Mouse (Mus musculus) large intestine, adult 2 months (tissue): ENCODE results near the gene Igfals. TPM values are rescaled to one million over a fixed set of nuclear protein-coding genes. Genes with fewer than 3 reads are reported as not detected.

ENCODE experiments used
- DNase-seq: peaks from one replicate; pipeline ENCODE4 v3.0.0-alpha.2; 2012; ENCODE audit warnings: low read depth, low spot score
- WGBS: fragments of 180-500 bp; shearing (Covaris S2); methylation state at CpG from one replicate; pipeline ENCODE4 v1.1.7; 2018; 5-methylcytosine and 5-hydroxymethylcytosine counted together
- polyA plus RNA-seq: library from polyadenylated mRNA; depleted of rRNA; stranded (reverse); fragments of >200 nt; gene quantifications from 2 replicates; pipeline ENCODE4 v1.2.3, GENCODE M21; 2012

Igfals gene
- polyA plus RNA-seq, 1 experiment = 1.4 TPM

DNA sequence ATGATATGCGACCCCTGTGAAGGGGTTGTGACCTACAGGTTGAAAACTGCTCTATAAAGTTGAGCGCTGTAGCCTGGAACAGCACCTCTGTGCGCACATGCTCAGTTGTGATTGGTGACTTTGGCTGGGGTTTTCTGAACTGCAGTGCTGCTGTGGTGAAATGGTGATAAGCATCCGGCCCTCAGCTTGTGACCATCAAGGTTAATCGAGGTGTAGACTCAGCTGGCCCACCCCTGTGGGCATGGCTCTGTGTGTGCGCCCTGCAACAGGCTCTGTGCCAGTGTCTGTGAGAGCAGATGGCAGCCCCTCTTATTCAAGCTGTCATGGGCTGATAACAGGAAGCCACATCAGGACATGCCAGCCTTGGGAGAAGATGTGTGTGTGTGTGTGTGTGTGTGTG is 6.8 kb upstream of the Igfals start:
- WGBS = 87% methylated on average over 6 of the region's 6 CpGs

DNA sequence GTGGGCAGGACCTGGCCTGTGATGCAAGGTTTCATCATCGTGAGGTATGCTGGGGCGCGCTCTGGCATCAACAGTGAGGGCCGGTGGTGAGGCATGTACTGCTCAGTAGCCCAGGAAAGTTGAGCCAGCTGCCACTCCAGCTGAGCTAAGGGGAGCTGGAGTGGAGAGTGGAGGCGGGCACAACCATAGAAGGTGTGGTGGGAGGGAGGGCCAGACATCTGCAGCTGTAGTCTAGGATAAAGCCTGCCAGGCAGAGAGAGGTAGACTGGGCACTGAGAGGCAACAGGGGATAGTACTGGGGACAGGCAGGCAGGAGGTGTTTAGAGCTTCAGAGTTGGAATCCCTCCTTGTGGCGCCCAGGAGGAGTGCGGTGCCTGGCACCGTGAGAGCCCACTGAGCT is 5.7 kb upstream of the Igfals start:
- no peak for DNase-seq
- 95% methylated on average over 8 of the region's 8 CpGs for WGBS

More for the DNA sequence above, 6.8 kb upstream of the Igfals start:
- no peak for DNase-seq

DNA sequence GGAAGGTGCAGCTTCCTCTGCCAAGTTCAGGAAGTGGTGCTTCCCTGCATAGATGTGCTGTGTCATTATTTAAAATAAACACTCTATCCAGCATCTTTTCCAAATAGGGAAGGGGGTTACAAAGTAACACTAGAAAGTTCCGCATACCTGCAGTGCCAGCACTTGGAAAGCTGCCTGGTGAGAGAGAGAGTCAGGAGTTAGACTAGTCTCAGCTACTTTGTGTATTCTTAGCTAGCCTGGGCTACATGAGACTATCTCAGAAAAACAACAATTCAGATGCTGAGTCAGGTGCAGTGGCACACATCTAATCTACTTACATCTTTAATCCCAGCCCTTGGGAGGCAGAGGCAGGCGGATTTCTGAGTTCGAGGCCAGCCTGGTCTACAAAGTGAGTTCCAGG is 4.0 kb upstream of the Igfals start:
- no peak for DNase-seq
- WGBS = 95% methylated on average over 3 of the region's 3 CpGs

DNA sequence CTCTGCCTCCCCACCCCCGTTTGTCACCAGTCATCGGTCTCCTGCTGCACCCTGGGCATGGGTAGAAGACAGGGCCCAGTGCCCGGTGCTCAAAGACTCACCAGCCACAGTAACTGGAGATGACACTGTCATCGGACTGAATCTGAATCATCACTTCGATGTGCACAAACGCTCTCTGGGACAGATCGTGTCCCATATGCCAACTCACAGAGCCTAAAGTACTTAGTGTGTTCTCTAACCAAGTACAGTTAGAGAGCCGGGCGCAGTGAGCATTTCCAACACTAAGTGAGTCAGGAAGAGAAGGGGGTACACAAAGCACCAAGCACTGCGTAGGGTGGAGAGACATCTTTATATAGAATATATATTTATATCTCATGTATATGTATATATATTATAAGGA is 2.1 kb downstream of the Igfals start:
- 93% methylated on average over 10 of the region's 10 CpGs for WGBS

DNA sequence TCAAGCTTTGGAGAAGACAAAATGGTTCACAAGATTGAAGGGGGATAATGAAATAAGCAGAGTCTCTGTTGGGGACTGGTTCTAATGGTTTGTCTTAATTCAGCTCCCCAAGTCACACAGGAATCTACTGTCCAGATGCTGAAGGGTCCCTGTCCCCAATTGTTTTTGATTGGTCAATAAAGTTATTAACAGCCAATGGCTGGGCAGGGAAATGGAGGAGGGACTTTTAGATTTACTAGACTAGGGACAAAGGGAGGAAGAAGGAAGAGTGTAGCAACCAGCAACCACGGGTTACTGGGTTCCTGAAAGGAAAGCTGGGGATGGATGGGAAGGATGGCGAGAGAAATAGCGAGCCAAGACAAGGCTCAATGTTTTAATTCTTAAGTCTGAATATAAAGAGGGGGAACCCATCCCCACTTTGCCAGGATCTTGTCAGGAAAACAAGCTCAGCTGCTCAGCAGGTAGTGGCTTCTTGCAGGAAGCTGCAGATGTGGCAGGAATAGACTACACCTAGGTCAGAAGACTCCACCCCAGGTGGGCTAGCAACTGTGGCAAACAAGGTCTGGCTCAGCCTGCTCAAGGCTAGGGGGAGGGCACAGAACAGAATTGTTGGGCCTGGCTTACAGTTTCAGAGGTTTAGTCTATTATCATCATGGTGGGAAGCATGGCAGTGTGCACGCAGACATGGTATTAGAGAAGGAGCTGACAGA is 8.1 kb downstream of the Igfals start:
- 63% methylated on average over 4 of the region's 4 CpGs for WGBS
- no peak for DNase-seq

More for the DNA sequence above, 2.1 kb downstream of the Igfals start:
- DNase-seq = no peak

DNA sequence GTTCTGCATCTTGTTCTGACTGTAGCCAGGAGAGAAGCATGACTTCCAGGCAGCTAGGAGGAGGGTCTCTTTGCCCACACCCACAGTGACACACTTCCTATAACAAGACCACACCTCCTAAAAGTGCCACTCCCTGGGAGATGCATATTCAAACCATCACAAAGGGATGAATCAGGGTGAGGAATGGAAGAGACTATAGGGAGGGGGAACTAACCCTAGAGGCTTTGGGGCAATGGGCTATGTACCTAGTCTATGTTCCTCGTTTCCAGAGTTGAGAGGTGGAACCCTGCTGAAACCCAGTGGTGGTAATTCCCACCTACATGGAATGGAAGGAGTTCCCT is 8.6 kb downstream of the Igfals start:
- no peak for DNase-seq
- WGBS = 58% methylated on average over 1 of the region's 1 CpGs

DNA sequence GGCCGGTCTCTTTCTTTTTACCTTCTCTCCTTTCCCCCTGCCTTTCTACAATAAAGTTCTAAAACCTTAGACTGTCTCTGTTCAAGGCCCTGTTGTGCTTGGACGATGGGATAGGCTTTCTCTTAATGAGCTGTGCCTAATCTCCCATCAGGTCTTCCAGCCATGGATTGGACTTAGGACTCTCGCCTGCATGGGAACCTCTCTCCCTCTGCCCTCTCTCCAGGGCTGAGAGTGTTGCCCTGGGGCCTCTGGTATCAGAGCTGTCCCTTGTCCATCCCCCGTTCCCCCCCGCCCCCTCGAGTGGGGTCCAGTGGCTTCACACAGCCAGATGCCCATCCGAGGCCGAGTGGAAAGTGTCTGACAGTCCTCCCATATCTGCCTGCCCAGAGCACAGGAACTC is 9.2 kb downstream of the Igfals start:
- 75% methylated on average over 8 of the region's 8 CpGs for WGBS
- no peak for DNase-seq

DNA sequence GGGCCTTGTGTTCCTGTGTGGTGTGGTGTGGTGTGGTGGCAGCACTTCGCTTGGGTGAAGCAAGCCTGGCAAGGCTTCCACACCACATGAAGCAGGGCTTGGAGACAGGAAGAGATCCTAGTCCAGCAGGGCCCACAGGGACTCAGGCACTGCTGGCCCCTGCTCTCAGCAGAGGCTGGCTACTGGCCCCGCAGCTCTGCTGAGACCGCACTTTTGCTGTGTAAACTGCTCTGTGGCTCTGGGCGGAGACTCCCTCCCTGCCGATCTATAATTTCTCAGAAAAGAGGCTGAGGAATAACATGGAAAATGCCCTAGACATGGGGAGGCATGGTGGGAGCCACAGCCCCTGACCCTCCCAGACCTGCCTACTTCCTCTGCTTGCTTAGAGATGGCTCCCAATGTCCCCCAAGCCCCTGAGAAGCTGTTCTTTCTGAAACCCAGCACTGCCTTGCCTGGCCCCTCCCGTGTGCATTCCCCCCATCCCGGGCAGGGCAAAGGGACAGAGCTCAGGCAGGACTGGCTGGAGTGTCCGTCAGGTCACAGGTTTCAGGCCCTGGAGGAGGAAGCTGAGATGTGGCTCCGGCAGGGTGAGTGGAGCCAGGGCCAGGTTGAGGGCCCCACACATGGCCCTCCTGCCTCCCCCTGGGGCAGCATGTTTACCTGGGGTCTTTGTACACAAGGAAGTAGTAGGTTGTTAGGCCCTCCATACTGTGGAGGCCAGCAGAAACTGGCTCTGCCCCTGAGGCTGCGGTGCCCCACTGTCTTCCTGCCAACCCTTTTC is 11.7 kb downstream of the Igfals start:
- DNase-seq = no peak
- WGBS = 33% methylated on average over 10 of the region's 10 CpGs

DNA sequence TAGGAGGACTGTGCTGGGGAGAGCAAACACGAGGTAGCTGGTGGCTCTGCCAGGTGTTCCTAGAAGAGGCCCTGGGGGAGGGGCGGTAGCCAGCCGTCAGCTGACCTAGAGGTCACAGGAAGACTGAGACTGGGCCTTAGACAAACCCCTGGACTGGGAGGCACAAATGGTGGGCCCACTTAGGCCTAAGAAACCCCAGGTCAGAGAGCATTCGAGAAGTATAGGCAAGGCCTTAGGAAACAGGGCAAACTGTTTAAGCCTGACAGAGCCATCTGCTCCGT is 12.3 kb downstream of the Igfals start:
- 21% methylated on average over 5 of the region's 5 CpGs for WGBS
- no peak for DNase-seq

DNA sequence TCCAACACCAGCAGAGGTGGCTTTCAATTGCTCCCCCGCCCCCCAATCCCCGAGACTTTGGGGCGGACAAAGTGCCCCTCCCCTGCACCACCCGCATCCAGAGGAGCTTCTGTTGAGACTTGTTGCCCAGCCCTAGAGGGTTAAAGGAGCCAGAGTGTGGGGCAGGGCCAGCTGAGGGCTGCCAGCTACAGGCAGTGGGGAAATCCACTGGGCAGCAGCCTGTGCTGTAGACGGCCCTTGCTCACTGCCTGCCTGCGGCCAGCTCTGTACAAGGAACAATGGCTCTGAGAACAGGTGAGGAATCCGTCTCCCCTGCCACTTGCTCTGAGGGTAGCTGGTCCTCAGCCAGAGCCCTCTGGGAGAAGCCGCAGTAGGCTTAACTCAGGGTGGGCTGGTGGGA is 12.7 kb downstream of the Igfals start:
- no peak for DNase-seq
- 54% methylated on average over 8 of the region's 8 CpGs for WGBS

DNA sequence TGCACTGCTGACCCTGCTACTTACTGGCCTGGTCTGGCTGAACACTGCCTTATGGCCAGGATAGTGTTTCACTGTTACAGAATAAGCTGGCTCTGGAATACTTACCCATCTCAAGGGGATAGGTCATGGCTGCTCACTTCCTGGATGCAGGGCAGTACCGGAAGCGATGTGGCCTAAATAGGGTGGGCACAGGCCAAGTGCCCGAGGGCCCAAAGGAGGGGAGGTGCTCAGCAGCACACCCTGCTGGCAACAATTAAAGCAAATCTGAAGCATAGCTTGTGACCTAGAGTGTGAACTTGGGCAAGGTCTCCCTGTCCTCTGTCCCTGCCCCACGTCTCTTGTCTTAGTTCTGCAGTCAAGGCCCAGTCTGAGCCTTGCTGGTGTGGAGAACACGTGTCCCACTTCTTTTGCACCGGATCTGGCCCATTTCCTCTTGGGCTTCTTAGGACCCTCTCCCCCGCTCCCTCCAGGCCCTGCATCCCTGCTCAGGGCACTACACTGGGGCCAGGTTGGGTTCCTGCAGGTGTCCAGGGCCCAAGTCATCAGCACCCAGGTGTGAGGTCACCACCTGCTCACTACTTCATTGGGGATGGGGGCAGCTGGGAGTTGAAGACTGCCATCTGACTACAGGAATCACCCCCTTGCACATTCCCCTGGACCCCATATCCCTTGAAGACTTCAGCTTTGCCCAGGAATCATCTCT is 16.1 kb downstream of the Igfals start:
- DNase-seq = no peak

DNA sequence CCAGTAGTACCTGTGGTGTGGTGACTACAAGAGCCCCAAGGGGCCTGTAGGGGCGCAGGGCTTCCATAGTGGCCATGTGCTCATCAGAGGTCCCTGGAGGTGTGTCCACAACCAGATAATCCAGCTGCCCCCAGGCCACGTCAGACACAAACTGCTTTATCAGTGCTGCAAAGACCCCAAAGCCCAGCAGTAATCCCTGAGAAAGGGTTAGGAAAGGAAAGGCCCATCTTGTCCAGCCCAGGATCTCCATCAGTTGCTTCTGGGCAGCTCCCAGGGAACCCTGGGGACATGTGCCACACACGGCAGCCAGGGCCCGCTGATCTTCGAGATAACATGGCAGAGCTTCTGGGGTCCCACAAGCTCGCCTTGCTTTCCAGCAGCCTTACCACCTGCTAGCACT is 18.6 kb downstream of the Igfals start:
- WGBS = 90% methylated on average over 6 of the region's 6 CpGs
- no peak for DNase-seq

More for the DNA sequence above, 16.1 kb downstream of the Igfals start:
- WGBS = 48% methylated on average over 7 of the region's 7 CpGs

DNA sequence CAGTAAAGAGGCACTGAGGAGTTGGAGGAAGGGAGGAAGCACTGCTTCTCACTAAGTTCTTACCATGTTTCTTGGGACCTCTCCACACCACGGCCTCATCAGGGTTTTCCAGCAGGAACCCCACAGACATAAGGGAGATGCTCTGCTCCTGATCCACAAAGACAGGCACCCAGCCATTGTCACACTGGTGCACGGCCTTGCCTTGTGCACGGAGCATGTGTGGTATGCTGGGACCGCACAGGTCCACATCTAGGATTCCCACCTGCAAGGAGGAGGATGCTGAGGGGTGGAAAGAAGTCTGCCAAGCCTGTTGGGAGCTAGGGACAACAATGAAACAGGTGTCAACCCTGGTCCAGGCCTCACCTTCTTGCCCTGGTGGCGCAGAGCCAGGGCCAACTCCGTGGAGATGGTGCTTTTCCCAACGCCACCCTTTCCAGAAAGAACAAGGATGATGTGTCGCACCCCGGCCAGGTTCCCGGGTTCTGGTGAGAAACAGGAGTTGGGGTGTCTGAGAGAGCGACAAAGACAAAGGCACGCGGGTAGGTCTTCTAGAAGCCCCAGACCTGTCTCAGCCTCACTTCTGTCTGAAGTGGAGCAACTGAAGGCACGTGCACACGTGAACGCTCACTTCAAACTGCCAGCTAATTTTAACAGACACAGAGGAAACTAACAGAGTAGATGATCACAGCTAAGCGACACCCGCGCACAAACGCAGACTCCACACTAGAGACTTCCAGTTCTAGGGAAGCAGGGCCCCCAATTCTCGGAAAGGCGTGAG is 19.7 kb downstream of the Igfals start:
- WGBS = 17% methylated on average over 22 of the region's 22 CpGs
- no peak for DNase-seq

DNA sequence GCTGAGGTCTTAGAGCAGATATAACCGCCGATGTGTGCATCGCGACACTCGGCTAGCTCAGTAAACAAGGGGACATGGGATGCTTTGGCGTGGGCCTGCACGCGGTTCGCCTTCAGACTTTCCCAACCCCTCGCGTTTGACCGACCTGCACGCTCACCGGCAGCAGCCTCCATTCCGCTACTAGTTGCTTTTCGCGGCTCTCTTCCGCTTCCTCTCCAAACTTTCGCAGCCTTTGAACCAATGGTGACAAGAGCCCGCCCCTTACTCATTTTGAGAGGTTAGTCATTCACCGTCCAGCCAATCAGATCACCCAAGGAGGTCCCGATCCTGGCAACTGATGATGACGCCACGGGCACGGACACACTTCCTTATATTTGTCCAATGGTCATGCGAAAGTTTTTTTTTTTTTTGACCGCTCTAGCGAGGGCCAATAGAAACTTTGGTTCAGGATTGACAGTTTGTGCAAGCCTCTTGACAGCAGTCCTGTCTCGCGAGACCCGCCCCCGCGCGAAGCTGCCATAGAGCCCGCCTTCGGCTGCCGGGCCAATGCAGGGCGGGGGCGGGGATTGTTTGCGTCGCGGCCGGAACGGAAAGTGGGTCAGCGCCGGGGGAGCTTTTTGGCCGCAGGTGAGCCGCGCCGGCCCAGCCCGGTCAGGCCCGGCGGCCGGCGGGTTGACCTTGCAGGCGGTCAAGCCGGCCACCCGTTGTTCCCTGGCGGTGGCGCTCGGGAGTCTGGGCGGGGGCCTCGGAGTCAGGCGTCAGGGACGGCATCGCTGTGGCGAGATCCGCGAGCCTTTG is 20.5 kb downstream of the Igfals start, which contains the start of the genes Nubp2 and Spsb3:
TSS of gene Nubp2 (minus strand) at position 216 of the 798 bp plus-strand sequence.
TSS of gene Spsb3 (plus strand) at position 510 of the 798 bp plus-strand sequence.
- peak; percentile 100 for DNase-seq
- WGBS = under 1% methylated on average over 69 of the region's 69 CpGs

DNA sequence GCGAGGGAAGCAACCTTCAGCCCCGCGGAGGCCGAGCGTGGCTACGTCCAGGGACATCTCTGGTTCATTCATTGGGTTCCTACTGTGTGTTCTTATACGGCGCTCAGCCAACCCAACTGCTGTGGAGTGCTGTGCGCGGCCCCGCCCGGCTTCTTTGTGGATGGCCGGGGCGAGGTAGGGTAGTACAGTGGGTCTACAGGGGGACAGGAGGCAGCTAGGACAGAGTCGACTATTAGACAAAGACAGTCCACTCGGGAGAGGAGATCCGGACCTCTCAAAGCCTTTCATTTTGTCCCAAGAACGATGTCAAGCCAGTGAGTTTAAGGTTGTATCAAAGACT is 21.1 kb downstream of the Igfals start:
- under 1% methylated on average over 18 of the region's 18 CpGs for WGBS
- DNase-seq = no peak

DNA sequence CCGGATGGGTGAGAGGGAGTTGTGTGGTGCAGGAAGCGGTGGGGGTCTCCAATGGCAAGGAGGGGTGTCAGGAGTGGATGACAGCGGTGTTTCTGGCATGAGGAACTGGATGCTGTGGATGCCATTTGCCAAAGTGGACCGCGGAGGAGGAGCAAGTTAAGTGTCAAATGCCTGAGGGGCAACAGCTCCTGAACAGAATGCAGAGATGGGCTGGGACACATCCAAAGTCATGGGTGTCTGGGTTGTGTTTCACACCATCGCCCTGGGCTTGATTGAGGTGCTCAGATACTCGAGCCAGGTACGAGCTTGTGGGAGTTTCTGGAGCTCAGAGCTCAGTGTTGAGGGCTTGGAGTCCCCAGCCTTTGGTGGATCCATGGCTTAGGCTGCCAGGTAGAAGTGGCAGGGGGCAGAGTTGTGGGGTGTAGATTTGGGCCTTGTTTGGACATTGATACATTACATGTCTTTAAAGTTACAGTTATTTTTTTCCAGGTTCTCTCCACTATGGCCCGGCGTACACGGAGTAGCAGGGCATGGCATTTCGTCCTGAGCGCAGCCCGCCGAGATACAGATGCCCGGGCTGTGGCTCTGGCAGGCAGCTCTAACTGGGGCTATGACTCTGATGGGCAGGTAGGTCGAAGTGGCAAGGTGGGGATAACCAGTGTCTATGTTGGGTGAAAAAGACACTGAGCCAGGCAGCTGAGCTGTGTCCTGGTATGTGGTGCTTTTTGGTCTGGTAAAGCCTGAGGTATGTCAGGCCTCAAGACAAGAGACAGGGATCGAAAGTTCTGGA is 21.7 kb downstream of the Igfals start:
- WGBS = 49% methylated on average over 18 of the region's 18 CpGs
- no peak for DNase-seq

DNA sequence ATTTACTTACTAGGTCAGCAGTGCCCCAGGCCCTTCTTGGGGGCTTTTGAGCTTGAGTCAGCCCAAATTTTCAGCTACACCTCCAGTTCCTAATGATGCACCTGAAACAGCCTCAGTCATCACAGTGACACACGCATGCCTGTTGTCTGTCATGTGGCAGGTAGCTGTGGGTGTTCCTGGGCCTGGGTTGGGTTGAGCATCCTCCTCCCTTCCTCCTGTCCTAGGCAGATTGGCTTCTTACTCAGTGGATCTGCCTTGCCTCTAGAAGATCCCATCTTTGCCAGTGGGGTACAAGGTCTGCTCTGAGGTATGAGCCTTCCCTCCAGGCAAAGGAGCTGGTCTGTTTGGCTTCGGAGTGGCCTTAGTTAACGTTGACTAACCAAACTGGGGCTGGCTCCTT is 23.1 kb downstream of the Igfals start:
- WGBS = 77% methylated on average over 3 of the region's 3 CpGs
- no peak for DNase-seq
